Mouse (Mus musculus) kidney, postnatal 4 days (tissue): ENCODE data around the gene Tmem91.

ENCODE experiments used
- DNase-seq, 2 experiments: peaks; one replicate each; pipeline ENCODE4 v3.0.0; 2021; ENCODE audit warnings: mixed read lengths in 2 of 2

The Tmem91 gene

DNA sequence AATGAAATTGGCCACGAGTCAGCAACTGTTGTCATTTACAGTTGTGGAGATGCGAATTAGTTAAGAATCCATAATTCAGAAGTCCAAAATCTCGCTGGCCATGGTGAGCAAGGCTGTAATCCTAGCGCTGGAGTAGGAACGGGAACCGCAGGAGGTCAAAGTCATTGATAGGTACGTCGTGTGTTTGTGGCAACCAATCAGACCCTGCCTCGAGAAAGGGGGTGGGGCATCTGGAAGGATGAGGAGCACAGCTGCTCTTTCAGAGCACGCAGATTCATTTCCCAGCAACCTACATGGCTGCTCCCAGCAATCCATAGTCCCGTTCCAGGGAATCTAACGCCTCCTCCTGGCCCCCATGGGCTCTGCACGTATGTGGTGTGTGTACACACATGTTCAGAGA, 24.9 kb upstream of the Tmem91 start:
- DNase-seq, result no peak

DNA sequence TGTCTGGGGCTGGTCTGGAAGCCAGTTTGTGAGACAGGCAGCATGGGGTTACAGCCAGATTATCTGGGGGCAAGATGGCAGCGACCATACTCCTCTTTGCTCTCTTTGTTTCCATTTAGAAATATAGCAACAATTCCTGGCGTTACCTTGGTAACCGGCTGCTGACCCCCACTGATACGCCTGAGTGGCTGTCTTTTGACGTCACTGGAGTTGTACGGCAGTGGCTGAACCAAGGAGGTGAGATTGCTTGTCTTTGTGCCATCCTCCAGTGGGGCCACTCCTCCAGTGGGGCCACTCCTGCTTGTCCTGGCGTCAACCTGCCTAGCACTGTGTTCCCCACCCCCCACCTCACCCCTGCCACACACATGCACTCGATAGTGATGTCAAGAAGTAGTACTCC, 19.1 kb upstream of the Tmem91 start:
- no peak for DNase-seq

DNA sequence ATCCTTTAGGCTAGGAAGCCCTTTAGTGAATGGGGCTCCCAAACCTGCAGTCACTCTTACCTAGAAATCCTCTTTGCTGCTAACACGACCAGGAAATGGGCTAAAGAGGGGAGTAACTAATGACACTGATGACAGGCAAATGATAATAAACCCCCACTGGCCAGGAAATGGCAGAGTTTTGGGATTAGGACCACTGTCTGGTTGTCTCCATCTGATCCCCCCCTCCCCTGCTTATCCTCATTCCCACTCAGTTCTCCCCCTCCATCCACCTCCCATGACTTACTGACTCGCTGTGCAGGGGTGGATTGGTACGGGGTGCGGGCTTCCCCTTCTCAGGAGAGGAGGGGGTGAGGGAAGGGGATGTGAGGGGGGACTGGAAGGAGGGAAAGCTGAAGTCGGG, 15.1 kb upstream of the Tmem91 start:
- DNase-seq, result no peak

DNA sequence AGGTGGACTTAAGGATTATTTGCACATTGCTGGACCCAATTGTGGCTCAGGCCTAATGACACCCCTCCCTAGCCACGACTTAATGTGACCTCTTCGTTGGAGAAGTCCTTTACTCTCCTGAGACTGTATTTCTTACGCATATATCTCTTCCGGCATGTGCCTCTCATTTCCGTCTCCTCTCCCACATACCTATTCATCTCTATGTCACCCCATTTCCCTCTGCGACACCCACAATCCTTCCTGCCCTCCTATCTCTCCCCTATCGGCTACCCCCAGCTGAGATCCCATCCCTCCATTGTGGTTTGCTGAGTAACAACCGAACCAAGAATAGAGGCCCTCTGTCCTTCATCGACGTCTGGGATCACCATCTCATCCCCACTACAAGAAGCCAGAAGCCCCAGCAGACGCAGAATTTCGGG, 14.6 kb upstream of the Tmem91 start:
- peak in 1 of 2 experiments; percentile 17 for DNase-seq

DNA sequence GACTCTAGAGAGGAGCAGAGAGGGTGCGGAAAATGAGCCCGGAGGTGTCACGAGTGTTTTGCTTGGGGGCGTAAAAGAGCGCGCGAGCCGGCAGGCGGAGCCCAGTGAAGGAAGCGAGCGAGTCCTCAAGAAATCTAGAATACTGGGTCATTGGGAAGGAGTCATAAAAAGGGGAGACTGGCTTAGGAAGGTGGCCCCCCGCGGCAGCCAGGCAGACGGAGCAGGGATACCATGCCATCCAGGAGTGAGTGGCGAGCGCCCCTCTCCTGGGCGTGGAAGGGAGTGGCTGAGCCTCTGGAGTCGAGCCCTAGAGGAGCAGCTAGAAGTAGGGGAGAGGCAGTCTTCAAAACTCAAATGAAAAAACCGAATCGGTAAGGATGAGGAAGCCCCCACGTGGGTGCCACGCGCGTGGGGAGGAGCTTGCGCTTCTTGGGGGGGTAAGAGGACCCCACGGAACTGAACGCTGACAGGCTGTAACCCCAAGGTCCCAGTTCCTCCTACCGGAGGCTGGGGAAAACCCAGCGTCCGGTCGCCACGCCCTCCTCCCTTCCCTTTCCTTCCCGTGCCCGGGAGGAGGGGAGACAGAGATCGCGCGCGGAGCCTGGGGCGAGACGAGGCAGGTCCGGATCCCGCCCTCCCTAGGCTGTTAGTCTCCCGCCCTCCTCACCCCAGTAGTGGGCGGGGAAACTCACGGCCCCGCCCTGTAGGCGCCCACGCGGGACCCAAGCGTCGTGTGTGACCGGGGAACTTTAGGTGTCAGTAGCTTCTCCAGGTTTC, 14.0 kb upstream of the Tmem91 start:
- peak; percentile 75 to 86 for DNase-seq

DNA sequence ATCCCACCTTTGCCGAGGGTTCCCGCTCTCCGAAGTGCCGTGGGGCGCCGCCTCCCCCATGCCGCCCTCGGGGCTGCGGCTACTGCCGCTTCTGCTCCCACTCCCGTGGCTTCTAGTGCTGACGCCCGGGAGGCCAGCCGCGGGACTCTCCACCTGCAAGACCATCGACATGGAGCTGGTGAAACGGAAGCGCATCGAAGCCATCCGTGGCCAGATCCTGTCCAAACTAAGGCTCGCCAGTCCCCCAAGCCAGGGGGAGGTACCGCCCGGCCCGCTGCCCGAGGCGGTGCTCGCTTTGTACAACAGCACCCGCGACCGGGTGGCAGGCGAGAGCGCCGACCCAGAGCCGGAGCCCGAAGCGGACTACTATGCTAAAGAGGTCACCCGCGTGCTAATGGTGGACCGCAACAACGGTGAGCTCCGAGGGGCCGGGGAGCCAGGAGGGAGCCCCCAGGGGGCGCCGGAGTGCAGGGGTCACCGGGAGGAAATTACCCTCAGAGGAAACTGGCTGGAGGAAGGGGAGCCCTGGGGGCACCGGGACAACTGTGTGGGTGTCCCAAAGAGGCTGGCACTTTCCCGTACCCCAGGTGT, 12.9 kb upstream of the Tmem91 start:
- peak; percentile 73 to 77 for DNase-seq

DNA sequence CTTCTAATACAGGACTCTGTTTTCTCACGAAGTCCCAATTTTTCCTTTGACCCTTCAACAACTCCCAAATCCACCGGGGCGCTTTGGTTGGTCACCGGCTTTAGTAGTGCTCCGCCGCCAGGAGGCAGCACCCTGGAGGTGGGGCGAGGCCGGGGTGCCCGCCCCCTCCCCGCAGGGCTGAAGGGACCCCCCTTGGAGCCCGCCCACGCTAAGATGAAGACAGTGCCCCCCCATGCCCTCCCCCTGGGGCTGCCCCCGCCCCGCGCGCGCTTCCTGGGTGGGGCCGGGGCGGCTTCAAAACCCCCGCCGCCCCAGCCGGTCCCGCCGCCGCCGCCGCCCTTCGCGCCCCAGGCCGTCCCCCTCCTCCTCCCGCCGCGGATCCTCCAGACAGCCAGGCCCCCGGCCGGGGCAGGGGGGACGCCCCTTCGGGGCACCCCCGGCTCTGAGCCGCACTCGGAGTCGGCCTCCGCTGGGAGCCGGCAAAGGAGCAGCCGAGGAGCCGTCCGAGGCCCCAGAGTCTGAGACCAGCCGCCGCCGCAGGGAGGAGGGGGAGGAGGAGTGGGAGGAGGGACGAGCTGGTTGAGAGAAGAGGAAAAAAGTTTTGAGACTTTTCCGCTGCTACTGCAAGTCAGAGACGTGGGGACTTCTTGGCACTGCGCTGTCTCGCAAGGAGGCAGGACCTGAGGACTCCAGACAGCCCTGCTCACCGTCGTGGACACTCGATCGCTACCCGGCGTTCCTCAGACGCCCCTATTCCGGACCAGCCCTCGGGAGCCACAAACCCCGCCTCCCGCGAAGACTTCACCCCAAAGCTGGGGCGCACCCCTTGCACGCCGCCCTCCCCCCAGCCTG, 11.9 kb upstream of the Tmem91 start, which contains the start of gene Tgfb1:
TSS of gene Tgfb1 (plus strand) at position 323 of the 852 bp plus-strand sequence.
- DNase-seq, result peak; percentile 83 to 88

DNA sequence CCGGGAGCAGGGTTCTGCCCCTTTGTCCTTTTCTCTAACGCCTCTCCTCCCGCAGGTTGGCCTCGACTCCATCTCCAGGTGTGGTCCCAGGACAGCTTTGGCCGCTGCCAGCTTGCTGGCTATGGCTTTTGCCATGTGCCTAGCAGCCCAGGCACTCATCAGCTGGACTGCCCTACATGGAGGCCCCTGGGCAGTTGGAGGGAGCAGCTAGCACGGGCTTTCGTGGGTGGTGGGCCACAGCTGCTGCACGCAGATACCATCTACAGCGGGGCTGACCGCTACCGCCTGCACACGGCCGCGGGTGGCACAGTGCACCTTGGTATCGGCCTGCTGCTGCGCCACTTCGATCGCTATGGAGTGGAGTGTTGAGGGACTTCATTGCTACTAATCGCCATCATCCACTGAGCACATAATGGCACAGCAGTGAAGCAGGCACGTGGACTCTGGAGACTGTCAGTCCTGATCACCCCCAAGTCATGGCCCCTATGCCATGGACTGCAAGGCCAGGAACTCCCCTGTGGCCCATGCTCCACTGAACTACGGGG, 11.0 kb upstream of the Tmem91 start:
- no peak for DNase-seq

DNA sequence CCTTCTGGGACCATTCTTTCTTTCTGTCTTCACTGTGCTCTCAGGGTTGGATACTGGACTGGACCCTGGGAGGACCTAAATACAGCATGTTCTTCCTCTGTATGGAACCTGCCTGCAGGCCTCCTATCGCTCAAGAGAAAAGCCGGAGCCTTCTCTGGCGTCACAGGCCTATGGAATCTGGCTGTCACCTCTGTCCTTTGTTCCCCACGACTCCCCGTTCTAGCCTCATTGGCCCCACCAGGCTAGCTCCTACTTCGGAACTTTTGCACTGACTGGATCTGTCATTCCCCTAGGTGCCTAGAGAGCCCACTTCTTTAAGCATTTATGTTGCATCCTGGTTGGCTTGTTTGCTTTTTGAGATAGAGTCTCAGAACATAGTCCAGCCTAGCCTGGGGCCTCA, 9.7 kb upstream of the Tmem91 start:
- no peak for DNase-seq

DNA sequence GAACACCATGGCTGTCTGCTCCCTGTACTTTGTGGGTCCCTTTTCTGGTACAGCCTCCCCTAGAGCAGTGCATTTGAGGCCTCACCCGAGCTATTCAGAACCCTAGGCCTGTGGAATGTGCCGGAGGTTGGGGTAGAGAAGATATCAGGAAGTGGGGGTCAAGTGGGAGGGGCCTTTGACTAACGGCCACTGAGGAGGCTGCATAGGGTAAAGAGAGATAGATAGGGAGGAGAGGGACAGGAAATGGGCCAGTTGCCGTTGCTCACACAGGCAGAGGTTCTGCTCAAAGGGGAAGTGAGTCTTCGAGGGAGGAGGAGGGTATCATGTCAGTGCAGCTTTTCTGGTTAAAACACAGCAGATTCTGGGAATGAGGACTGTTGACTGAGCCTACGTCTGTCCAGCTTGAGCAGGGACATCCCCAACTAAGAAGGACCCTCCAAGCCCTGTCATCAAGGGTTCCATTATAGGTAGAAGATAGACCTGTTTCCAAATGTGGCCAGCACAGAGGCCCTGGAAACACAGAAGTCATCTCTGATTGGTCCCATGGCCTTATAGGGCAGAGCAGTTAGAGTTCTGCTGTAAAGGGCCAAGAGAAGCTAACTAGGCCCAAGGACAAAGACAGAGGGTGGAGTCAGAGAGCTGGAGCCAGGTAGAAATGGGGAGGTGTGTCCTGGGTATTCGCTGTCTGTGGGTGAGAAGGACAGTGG, 8.7 kb upstream of the Tmem91 start:
- peak; percentile 29 to 49 for DNase-seq

DNA sequence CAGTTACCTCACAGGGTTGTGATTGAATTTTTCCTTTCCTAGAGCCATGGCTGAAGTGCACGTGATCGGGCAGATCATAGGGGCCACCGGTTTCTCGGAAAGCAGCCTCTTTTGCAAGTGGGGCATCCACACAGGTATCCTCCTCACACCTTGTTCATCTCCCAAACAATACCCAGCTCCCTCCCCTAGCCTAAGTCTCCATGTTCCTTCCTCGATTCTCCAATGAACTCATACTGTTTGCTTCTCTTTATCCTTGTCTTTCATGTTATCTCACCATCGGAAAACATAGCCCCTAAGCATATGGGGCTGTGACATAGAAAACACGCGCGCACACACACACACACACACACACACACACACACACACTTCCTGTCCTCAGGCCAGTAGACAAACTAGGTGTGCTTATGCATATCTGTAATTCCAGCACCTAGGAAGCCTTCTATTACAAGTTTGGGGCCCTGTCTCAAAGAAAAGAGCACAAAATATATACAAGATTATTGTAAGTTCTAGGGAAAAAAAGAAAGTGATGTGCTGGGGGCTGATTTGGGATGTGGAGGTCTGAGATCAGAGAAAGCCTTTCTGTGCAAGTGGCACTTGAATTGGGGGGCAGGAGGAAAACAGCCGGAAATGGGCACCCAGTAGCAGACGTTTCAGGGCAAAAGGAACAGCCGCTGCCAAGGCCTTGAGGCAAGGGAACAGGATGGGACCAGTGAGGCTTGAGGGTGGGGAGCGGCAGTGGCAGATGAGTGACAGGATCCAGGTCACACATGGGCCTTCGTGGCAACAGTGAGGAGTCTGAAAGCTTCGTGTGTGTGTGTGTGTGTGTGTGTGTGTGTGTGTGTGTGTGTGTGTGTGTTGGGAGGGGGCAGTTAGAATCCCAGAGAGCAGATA, 6.6 kb upstream of the Tmem91 start:
- no peak for DNase-seq

DNA sequence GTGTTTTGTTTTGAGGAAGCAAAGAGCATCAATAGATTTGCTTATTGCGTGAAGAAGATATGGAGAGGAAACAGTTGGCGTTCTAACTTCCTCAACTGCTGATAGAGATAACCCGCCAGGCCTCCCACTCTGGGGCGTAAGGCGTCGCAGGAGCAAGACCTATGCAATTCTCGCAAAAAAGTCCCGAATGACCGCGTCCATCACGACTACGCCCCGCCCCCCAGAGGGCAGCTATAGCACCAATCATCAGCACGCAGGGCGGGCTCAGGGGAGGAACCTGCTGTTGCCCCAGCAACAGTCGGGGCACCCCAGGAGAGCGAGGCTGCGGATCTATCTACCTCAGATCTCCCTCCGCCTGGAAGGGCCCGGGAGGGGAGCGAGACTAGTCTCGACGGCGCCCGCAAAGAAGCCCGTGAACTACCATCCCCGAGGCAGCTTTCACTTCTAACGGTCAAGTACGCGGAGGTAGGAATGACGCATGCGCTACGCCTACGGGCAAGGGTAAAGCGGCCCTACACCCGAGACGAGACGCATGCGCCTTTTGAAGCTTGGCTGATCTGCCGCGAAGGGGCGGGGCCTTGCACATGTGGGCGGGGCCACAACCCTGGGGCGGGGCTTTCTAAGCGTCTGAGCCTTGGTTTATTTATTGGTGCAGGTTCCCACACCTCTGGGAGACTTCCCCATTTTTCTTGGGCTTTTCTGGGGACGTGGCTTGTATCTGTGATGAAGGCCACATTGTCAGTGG, 5.7 kb upstream of the Tmem91 start, which contains the start of gene B9d2:
TSS of gene B9d2 (plus strand) at position 267 of the 745 bp plus-strand sequence.
- DNase-seq, result peak; percentile 98

DNA sequence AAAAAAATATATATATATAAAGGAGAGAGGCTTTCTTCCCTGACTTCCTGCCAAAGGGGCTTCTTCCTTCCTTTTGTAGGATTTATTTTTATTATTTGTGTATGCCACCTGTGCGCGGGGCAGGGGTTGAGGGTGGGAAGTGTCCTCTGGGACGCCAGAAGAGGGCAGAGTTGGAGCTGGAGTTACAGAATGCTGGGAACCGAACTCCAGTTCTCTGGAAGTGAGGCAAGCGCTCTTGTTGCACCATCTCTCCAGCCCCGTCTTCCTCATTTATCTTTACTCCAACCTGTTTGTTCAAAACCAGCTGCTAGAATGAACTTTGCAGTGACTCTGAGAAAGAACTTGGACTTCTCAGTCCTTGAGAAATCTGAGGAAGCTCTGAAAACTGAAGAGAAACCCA, 5.0 kb upstream of the Tmem91 start:
- peak; percentile 26 to 44 for DNase-seq

DNA sequence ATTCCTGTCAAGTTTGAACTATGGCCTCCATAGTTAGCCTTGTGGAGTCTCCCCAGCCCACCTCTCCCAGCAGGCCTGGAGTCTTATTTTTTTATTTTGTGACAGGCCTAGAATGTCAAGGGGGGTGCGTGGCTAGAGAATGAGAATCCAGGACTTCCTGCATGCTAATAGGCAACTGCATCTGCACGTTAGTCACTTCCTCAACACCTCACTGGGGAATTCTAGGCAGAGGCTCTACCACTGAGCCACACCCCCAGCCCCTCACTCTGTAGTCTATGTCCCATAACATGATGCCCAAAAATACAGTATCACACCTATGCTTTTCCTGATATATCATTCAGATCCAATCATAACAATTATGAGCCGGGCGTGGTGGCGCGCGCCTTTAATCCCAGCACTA, 2.0 kb upstream of the Tmem91 start:
- no peak for DNase-seq

DNA sequence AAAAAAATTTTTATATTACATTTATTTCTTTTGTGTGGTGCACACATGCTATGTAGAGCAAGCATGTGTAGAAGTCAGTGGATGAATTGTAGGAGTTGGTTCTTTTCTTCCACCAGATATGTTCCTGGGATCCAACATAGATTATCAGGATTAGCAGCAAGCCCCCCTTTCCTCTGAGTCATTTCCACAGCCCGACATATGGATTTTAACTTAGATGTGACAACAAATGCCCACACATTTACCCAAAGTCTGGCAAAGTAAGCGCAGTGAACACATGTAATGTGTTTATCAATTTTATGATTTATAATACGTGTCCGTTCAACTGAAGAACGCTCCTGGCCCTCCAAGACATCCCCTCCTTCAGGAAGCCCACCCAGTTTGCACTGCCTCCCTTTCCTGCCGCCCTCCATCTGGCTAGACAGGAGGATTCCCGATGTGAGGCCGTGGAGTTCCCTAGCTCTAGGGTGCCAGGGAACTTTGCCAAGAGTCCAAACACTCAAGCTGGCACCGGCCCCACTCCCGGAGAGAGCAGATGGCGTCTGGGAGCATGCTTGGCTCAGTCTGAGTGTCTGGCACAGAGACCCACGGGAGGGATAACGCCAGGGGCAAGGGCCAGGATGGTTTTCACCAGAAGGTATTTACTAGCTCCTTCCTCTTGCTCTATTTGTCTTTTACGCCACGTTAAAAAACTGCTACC, 1.3 kb upstream of the Tmem91 start:
- peak; percentile 38 to 57 for DNase-seq

DNA sequence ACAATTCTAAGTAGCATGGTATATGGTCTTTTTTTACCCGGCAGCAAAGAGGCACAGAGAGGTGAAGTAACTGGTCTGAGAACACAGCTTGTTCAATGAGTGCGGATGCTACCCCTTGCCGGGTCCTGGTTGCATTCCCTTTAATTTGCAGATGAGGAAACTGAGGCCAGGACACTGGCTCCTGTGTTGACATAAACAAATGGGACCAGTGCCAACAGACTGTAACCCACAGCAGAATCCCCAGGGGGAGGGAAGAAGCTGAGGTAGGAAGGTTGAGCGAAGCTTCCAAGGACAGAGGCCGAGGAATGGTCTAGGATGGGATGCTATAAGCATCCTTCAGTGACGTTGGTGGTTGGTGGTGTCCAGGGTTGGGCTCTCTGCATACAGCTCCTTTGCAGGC, 439 bp upstream of the Tmem91 start:
- DNase-seq, result no peak

DNA sequence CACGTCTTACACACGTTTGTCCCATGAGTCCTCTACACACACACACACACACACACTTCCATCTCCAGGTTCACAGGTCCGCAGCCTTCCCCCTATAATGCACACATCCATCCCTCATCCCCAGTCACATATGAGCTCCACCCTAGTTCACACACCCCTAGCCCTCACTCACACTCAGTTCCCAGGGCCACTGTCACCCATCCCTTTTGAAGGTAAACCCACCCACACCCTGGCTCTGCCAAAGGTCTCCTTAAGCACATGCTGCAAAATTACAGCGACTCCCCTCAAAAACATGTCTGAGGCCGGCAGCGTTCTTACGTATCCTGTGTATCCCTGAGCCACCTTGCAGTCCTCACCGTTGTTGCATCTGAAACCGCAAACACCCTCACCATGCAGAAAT, 669 bp downstream of the Tmem91 start:
- no peak for DNase-seq

DNA sequence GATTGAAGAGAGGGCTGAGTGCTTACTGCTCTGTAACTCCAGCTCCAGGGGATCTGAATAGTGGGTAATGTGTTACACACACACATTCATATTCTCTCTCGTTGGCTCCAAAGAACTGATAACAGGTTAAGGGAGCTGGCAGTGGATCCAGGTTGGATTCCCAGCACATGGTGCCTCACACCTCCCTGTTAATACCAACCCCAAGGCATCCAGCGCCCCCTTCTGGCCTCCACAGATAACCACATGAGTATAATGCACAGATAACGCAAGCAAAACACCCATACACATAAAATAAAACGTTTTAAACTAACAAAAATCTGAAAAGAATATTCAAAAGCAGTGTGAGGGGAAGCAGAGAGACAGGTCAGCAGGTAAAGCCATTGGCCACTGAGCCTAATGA, 2.5 kb downstream of the Tmem91 start:
- no peak for DNase-seq

DNA sequence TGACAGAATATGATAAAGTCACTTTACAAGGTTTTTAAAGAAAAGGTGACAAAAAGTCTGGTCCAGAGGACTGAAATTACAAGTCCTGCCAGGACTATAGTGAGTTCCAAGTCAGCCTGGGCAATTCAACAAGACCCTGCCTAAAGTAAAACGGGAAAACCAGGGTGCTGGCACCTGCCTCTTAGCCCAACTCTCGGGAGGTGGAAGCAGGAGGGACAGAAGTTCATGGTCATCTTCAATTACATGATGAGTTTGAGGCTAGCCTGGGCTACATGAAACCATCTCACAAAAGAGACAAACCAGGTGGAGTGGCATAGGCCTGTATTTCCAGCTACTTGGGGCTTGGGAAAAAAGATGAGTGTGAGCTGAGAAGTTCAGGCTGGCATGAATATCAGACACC, 3.3 kb downstream of the Tmem91 start:
- no peak for DNase-seq

DNA sequence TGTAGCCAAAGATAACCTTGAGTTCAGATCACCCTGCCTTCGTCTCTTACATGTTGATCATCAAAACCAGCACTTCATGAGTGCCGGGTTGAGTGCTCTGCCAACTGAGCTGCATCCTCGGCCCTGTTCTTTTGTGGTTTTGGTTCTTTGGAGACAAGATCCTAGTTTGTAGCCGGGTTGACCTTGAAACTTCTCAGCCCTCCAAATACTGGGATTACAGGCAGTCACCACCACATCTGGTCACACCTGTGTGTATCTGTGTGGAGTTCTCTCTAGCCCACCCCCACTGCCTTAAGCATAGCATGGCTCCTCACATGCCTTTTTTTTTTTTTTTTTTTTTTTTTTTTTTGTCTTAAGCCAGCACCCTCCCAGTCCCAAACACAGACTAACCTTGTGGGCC, 4.9 kb downstream of the Tmem91 start:
- no peak for DNase-seq
